Mouse (Mus musculus) midbrain, embryonic 15.5 days (tissue): ENCODE data around the gene Pdk1. TPM values are rescaled to one million over a fixed set of nuclear protein-coding genes. Genes with fewer than 3 reads are reported as not detected.

Source experiments
- ATAC-seq: fragments of 200-750 bp; cut with Nextera tagmentation; replicated peaks from 2 replicates; pipeline ENCODE4 v1.8.0; 2017; ENCODE audit warnings: moderate TSS enrichment
- H3K27ac ChIP-seq: fragments of 300-500 bp; sonication (generic); 2 replicates; pipeline ENCODE4 v1.5.1; 2015; ENCODE audit warnings: mild to moderate bottlenecking, inconsistent platforms
- H3K27me3 ChIP-seq: fragments of 300-500 bp; sonication (generic); replicated peaks from 2 replicates; pipeline ENCODE4 v1.6.1; 2015; ENCODE audit warnings: inconsistent platforms
- H3K36me3 ChIP-seq: fragments of 300-500 bp; sonication (generic); replicated peaks from 2 replicates; pipeline ENCODE4 v1.6.1; 2015; ENCODE audit warnings: inconsistent platforms
- H3K4me1 ChIP-seq: fragments of 300-500 bp; sonication (generic); 2 replicates; pipeline ENCODE4 v1.6.1; 2015; ENCODE audit warnings: inconsistent platforms
- H3K4me2 ChIP-seq: fragments of 300-500 bp; sonication (generic); 2 replicates; pipeline ENCODE4 v1.6.1; 2015; ENCODE audit warnings: inconsistent platforms, mild to moderate bottlenecking, moderate library complexity
- H3K4me3 ChIP-seq: fragments of 300-500 bp; sonication (generic); 2 replicates; pipeline ENCODE4 v1.5.1; 2015; ENCODE audit warnings: mild to moderate bottlenecking, inconsistent platforms
- H3K9ac ChIP-seq: fragments of 300-500 bp; sonication (generic); 2 replicates; pipeline ENCODE4 v1.6.1; 2015; ENCODE audit warnings: mild to moderate bottlenecking, inconsistent platforms
- H3K9me3 ChIP-seq: fragments of 300-500 bp; sonication (generic); 2 replicates; pipeline ENCODE4 v1.6.1; 2016; ENCODE audit warnings: inconsistent platforms
- WGBS: fragments of 180-500 bp; shearing (Covaris S2); methylation state at CpG from one replicate; pipeline ENCODE4 v1.1.7; 2015; ENCODE audit warnings: mixed read lengths; 5-methylcytosine and 5-hydroxymethylcytosine counted together
- polyA plus RNA-seq: library from polyadenylated mRNA; unstranded; fragments of >200 nt; fragmentation: Nextera tagmentation; extraction: Ambion mirVana; gene quantifications from 2 replicates; pipeline ENCODE4 v1.2.1, GENCODE M21; 2015

The Pdk1 gene
- polyA plus RNA-seq, 1 experiment from 2014 or later = 23.9 TPM

- no peaks in the 10 kb centered on the region for H3K9me3 ChIP-seq
- H3K36me3 ChIP-seq = no peaks in the 10 kb centered on the region
- ATAC-seq = no peak
- no peak overlapping the region for H3K4me2 ChIP-seq
- no peak overlapping the region for H3K27ac ChIP-seq
- H3K27me3 ChIP-seq = no peaks in the 10 kb centered on the region
- H3K4me3 ChIP-seq = no peak overlapping the region
- WGBS = 72% methylated on average over 5 of the region's 5 CpGs
- H3K9ac ChIP-seq = no peak overlapping the region
- no peaks in the 10 kb centered on the region for H3K4me1 ChIP-seq
These were observed 17.9 kb upstream of the Pdk1 start for GRCm38 (mm10) chr2:71855076-71855475.

DNA sequence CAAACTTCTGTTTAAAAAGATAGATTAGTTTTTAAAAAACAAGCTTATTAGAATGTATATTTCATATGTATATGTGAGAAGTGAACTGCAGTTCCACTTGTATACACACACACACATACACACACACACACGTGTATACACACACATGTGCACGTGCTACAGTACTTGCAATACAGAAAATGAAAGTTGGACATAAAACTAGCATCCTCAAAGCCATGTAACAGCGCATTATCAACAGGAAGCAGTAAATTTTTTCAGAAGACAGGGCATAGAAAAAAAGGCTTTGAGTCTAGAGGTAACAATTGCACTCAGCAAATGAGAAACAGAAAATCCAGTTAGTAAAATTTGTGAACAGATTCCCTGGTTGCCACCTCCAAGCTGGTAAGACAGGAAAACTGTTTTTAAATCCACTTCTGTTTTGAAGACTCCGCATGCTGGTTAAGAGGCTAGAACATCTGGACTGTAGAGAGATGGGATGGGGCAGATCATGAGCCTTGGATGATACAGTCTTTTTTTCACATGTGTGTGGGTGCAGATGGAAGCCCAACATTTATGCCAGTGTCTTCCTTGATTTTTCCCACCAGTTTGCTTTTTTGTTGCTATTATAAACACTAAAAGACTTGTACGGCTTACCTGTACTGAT, 9.4 kb upstream of the Pdk1 start:
- Histone ChIP-seq H3K9ac (no peak overlapping the region), H3K9me3 (no peaks in the 10 kb centered on the region), H3K4me2 (no peak overlapping the region), H3K27me3 (no peaks in the 10 kb centered on the region), H3K27ac (no peak overlapping the region), H3K36me3 (no peaks in the 10 kb centered on the region), H3K4me3 (no peak overlapping the region), H3K4me1 (no peaks in the 10 kb centered on the region)
- 91% methylated on average over 5 of the region's 5 CpGs for WGBS
- ATAC-seq = no peak

DNA sequence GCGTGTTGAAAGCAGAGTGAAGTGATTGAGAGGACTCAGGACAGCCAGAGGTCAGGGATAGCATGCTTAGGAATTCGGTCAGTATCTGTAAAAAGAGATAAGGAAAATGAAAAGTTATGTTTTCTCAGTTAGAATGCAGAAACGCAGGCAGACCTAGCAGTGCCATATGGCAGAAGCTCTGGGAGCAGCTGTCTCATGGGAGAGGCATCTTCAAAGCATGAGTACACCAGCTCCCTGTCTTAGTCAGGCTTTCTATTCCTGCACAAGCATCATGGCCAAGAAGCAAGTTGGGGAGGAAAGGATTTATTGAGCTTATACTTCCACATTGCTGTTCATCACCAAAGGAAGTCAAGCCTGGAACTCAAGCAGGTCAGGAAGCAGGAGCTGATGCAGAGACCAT, 8.0 kb upstream of the Pdk1 start:
- H3K4me3 ChIP-seq = no peak overlapping the region
- H3K4me1 ChIP-seq = no peaks in the 10 kb centered on the region
- no peaks in the 10 kb centered on the region for H3K9me3 ChIP-seq
- no peaks in the 10 kb centered on the region for H3K36me3 ChIP-seq
- no peak overlapping the region for H3K4me2 ChIP-seq
- WGBS = 81% methylated on average over 3 of the region's 3 CpGs
- H3K9ac ChIP-seq = no peak overlapping the region
- no peak for ATAC-seq
- H3K27me3 ChIP-seq = no peaks in the 10 kb centered on the region
- no peak overlapping the region for H3K27ac ChIP-seq

- no peaks in the 10 kb centered on the region for H3K36me3 ChIP-seq
- H3K4me3 ChIP-seq = no peak overlapping the region
- H3K9me3 ChIP-seq = no peaks in the 10 kb centered on the region
- no peak overlapping the region for H3K4me2 ChIP-seq
- no peaks in the 10 kb centered on the region for H3K4me1 ChIP-seq
- no peak overlapping the region for H3K27ac ChIP-seq
- no peak overlapping the region for H3K9ac ChIP-seq
- no peak for ATAC-seq
- WGBS = 76% methylated on average over 3 of the region's 3 CpGs
- H3K27me3 ChIP-seq = no peaks in the 10 kb centered on the region
These were observed 7.1 kb upstream of the Pdk1 start for GRCm38 (mm10) chr2:71865935-71866334.

GRCm38 (mm10) chr2:71866565-71866964, 6.5 kb upstream of the Pdk1 start:
- no peaks in the 10 kb centered on the region for H3K27me3 ChIP-seq
- H3K4me1 ChIP-seq = no peaks in the 10 kb centered on the region
- 47% methylated on average over 1 of the region's 1 CpGs for WGBS
- H3K9ac ChIP-seq = no peak overlapping the region
- H3K27ac ChIP-seq = no peak overlapping the region
- no peaks in the 10 kb centered on the region for H3K36me3 ChIP-seq
- H3K4me2 ChIP-seq = no peak overlapping the region
- H3K9me3 ChIP-seq = no peaks in the 10 kb centered on the region
- no peak for ATAC-seq
- no peak overlapping the region for H3K4me3 ChIP-seq

GRCm38 (mm10) chr2:71867019-71867418, 6.0 kb upstream of the Pdk1 start:
- WGBS = 86% methylated on average over 3 of the region's 3 CpGs

GRCm38 (mm10) chr2:71867480-71867879, 5.5 kb upstream of the Pdk1 start:
- Histone ChIP-seq H3K27ac (no peak overlapping the region), H3K9me3 (no peaks in the 10 kb centered on the region), H3K9ac (no peak overlapping the region), H3K36me3 (no peaks in the 10 kb centered on the region), H3K4me2 (no peak overlapping the region), H3K27me3 (no peaks in the 10 kb centered on the region), H3K4me3 (no peak overlapping the region), H3K4me1 (peaks cover 3% of the 10 kb centered on the region; the same call in 1 of the 2 replicates)
- 11% methylated on average over 5 of the region's 5 CpGs for WGBS
- no peak for ATAC-seq

More at GRCm38 (mm10) chr2:71867019-71867418, 6.0 kb upstream of the Pdk1 start:
- Histone ChIP-seq H3K9ac (no peak overlapping the region), H3K4me1 (no peaks in the 10 kb centered on the region), H3K4me3 (no peak overlapping the region), H3K27me3 (no peaks in the 10 kb centered on the region), H3K9me3 (no peaks in the 10 kb centered on the region), H3K27ac (no peak overlapping the region), H3K36me3 (no peaks in the 10 kb centered on the region), H3K4me2 (no peak overlapping the region)
- no peak for ATAC-seq

DNA sequence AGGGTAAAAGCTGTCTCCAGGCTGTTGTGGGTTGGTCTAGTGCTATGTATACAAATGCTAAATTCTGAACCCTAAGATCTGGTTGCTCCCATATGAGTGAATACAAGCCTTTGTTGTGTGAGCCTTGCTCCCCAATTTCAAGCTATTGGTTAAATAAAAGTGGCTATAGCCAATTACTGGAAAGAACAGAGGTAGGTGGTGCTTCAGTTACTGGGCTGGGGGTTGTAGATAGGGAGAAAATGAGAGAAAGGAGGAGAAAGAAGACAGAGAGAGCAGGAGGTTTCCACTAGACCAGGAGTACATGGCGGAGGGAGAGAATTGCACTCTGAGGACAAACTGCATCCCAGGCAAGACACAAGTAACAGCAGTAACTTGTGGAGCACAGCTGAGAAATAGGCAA, 4.8 kb upstream of the Pdk1 start:
- WGBS = 94% methylated on average over 1 of the region's 1 CpGs
- H3K4me1 ChIP-seq = peaks cover 5% of the 10 kb centered on the region; the same call in 1 of the 2 replicates
- no peaks in the 10 kb centered on the region for H3K27me3 ChIP-seq
- H3K9ac ChIP-seq = no peak overlapping the region
- no peak overlapping the region for H3K4me3 ChIP-seq
- H3K9me3 ChIP-seq = no peaks in the 10 kb centered on the region
- no peak overlapping the region for H3K4me2 ChIP-seq
- H3K27ac ChIP-seq = no peak overlapping the region
- H3K36me3 ChIP-seq = no peaks in the 10 kb centered on the region
- ATAC-seq = no peak

- WGBS = 85% methylated on average over 10 of the region's 10 CpGs
- Histone ChIP-seq H3K4me2 (peak overlapping the region; percentile 75; the same call in 1 of the 2 replicates), H3K9me3 (no peaks in the 10 kb centered on the region)
These were observed 883 bp upstream of the Pdk1 start for GRCm38 (mm10) chr2:71872141-71872540.

DNA sequence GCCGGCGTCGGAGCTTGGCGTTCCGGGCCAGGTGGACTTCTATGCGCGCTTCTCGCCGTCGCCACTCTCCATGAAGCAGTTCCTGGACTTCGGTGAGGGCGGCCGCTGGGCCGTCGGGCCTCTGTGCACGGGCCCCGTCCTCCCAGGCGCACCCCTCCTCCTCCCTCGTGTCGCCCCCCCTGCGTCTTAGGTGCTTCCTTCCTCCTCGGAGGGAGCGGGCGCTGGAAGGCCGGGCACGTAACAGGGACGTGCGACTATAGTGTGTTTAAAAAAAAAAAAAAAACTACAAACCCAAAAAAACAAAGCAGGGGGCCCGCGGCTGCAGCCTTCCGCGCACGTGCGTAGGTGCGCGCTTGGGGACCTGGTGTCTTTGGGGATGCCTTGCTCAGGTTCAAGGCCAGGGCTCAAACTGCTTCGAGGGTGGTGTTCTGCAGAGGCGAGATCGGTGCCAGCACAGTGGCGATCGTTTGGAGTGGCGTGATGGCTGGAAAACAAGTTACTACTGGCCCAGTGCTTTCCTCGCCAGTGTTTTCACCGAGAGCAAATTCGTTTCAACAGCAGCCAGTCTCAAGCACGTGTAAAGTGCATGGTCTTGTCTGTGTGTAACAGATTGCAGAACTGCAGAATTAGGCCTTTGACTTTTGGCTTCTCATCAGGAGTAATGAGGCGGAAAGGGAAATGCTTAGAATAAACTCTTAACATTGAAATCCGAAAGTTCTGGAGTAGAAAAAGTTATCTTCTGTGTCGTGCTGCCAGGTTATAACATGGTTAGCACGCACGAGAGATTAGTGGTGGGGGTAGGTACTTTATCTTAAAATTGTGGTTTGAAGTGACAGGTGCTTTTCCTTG, 674 bp downstream of the Pdk1 start:
- H3K4me2 ChIP-seq = peak overlapping the region; percentile 75
- H3K27me3 ChIP-seq = peaks cover 4% of the 10 kb centered on the region; the same call in 1 of the 2 replicates
- H3K4me3 ChIP-seq = peak overlapping the region; percentile 73
- H3K27ac ChIP-seq = peak overlapping the region; percentile 82
- ATAC-seq = peak; percentile 79
- no peaks in the 10 kb centered on the region for H3K9me3 ChIP-seq
- H3K36me3 ChIP-seq = no peaks in the 10 kb centered on the region
- peaks cover 16% of the 10 kb centered on the region for H3K4me1 ChIP-seq
- H3K9ac ChIP-seq = peak overlapping the region; percentile 72
- 4% methylated on average over 51 of the region's 51 CpGs for WGBS

More at GRCm38 (mm10) chr2:71872141-71872540, 883 bp upstream of the Pdk1 start:
- ATAC-seq = no peak
- no peaks in the 10 kb centered on the region for H3K36me3 ChIP-seq
- H3K4me1 ChIP-seq = peaks cover 16% of the 10 kb centered on the region
- H3K27ac ChIP-seq = no peak overlapping the region
- no peak overlapping the region for H3K4me3 ChIP-seq
- H3K27me3 ChIP-seq = peaks cover 4% of the 10 kb centered on the region; the same call in 1 of the 2 replicates
- H3K9ac ChIP-seq = no peak overlapping the region

GRCm38 (mm10) chr2:71874422-71874821, 1.4 kb downstream of the Pdk1 start:
- H3K9me3 ChIP-seq = no peaks in the 10 kb centered on the region
- WGBS = 75% methylated on average over 2 of the region's 2 CpGs
- peaks cover 16% of the 10 kb centered on the region for H3K4me1 ChIP-seq
- H3K4me3 ChIP-seq = no peak overlapping the region
- H3K27ac ChIP-seq = no peak overlapping the region
- no peak overlapping the region for H3K9ac ChIP-seq
- H3K4me2 ChIP-seq = peak overlapping the region; percentile 75; the same call in 1 of the 2 replicates
- peaks cover 4% of the 10 kb centered on the region; the same call in 1 of the 2 replicates for H3K27me3 ChIP-seq
- ATAC-seq = no peak
- no peaks in the 10 kb centered on the region for H3K36me3 ChIP-seq

DNA sequence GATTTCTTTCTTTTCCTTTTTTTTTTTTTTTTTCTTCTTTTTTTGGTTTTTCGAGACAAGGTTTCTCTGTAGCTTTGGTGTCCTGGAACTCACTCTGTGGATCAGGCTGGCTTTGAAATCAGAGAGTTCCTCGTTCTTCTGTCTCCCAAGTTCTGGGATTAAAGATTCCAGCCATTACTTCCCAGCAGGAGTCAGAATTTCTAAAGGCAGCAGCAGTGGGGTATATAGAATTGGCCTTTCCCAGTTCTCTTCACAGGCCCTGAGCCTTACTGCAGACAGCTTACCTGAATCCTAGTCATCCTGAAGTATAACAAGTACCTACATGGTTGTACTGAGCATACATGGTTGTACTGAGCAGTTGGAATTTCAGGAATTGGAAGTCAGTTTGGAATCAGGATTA, 1.8 kb downstream of the Pdk1 start:
- Histone ChIP-seq H3K27me3 (peaks cover 4% of the 10 kb centered on the region; the same call in 1 of the 2 replicates), H3K36me3 (no peaks in the 10 kb centered on the region), H3K4me1 (peaks cover 16% of the 10 kb centered on the region), H3K9me3 (no peaks in the 10 kb centered on the region), H3K4me3 (no peak overlapping the region), H3K27ac (no peak overlapping the region), H3K9ac (no peak overlapping the region), H3K4me2 (no peak overlapping the region)
- no peak for ATAC-seq
- 27% methylated on average over 2 of the region's 2 CpGs for WGBS
